14 mouse cellular contexts compared by ENCODE assay signal in genomic region chr5:116522273-116522672, GRCm38 (mm10).
"Had no signal": no experiment of that assay in that cellular context is flagged by ENCODE, and none has a peak within 500 bp of the region (broad histone marks: within the 10 kb centered on the region; RNA-seq: fewer than 3 reads in every experiment).

No protein-coding gene starts in this region.

- H3K27ac ChIP-seq: midbrain, embryonic 10.5 days; midbrain, embryonic 12.5 days; stomach, embryonic 15.5 days; stomach, postnatal 0 days had no signal

- DNase-seq: lung, adult 18-20 months; lung, embryonic 14.5 days; lung, postnatal 10 days; lung, postnatal 4 days; midbrain, embryonic 14.5 days; right cerebral cortex, postnatal 14 days; thymus, adult 2 months; thymus, postnatal 25 days; thymus, postnatal 4 days had no signal

- H3K4me1 ChIP-seq: stomach, embryonic 15.5 days had no signal

- H3K4me3 ChIP-seq: midbrain, embryonic 10.5 days; midbrain, embryonic 12.5 days; myocyte; stomach, embryonic 15.5 days had no signal
